Mouse (Mus musculus) lung, embryonic 15.5 days (tissue): Measurements from ENCODE around the gene Slc35c1. TPM values are rescaled to one million over a fixed set of nuclear protein-coding genes. Genes with fewer than 3 reads are reported as not detected.

ENCODE experiments used
- ATAC-seq: fragments of 200-750 bp; cut with Nextera tagmentation; 2 replicates; pipeline ENCODE4 v1.8.0; 2017; ENCODE audit warnings: moderate number of reproducible peaks, borderline replicate concordance; ENCODE audit not compliant: low FRiP score, low TSS enrichment; ENCODE audit errors: extremely low read depth
- H3K27ac ChIP-seq: fragments of 300-500 bp; sonication (generic); 2 replicates; pipeline ENCODE4 v1.5.1; 2015; ENCODE audit warnings: moderate library complexity, mild to moderate bottlenecking, inconsistent platforms
- H3K27me3 ChIP-seq: fragments of 300-500 bp; sonication (generic); 2 replicates; pipeline ENCODE4 v1.6.1; 2015; ENCODE audit warnings: inconsistent platforms
- H3K36me3 ChIP-seq: fragments of 300-500 bp; sonication (generic); 2 replicates; pipeline ENCODE4 v1.6.1; 2015; ENCODE audit warnings: inconsistent platforms
- H3K4me1 ChIP-seq: fragments of 300-500 bp; sonication (generic); 2 replicates; pipeline ENCODE4 v1.6.1; 2015; ENCODE audit warnings: inconsistent platforms
- H3K4me2 ChIP-seq: fragments of 300-500 bp; sonication (generic); 2 replicates; pipeline ENCODE4 v1.6.1; 2015; ENCODE audit warnings: inconsistent platforms, mild to moderate bottlenecking, moderate library complexity
- H3K4me3 ChIP-seq: fragments of 300-500 bp; sonication (generic); 2 replicates; pipeline ENCODE4 v1.5.1; 2015; ENCODE audit warnings: mild to moderate bottlenecking, inconsistent platforms
- H3K9ac ChIP-seq: fragments of 300-500 bp; sonication (generic); 2 replicates; pipeline ENCODE4 v1.6.1; 2015; ENCODE audit warnings: inconsistent platforms
- H3K9me3 ChIP-seq: fragments of 300-500 bp; sonication (generic); 2 replicates; pipeline ENCODE4 v1.6.1; 2016; ENCODE audit warnings: inconsistent platforms
- WGBS: fragments of 180-500 bp; shearing (Covaris S2); methylation state at CpG from one replicate; pipeline ENCODE4 v1.1.7; 2015; 5-methylcytosine and 5-hydroxymethylcytosine counted together
- polyA plus RNA-seq: library from polyadenylated mRNA; unstranded; fragments of >200 nt; fragmentation: Nextera tagmentation; extraction: Ambion mirVana; gene quantifications from 2 replicates; pipeline ENCODE4 v1.2.1, GENCODE M21; 2015

The Slc35c1 gene
- polyA plus RNA-seq, 1 experiment from 2014 or later, result 16.7 TPM

GRCm38 (mm10) chr2:92445890-92446289 lies 14.4 kb downstream of the Slc35c1 start:
- 44% methylated on average over 9 of the region's 9 CpGs for WGBS
- no peak overlapping the region for H3K9ac ChIP-seq
- no peak overlapping the region for H3K4me2 ChIP-seq
- H3K4me3 ChIP-seq, result no peak overlapping the region
- H3K27ac ChIP-seq, result no peak overlapping the region
- peaks cover 5% of the 10 kb centered on the region; the same call in 1 of the 2 replicates for H3K4me1 ChIP-seq
- ATAC-seq, result no peak
- no peaks in the 10 kb centered on the region for H3K27me3 ChIP-seq
- H3K9me3 ChIP-seq, result no peaks in the 10 kb centered on the region
- H3K36me3 ChIP-seq, result no peaks in the 10 kb centered on the region

DNA sequence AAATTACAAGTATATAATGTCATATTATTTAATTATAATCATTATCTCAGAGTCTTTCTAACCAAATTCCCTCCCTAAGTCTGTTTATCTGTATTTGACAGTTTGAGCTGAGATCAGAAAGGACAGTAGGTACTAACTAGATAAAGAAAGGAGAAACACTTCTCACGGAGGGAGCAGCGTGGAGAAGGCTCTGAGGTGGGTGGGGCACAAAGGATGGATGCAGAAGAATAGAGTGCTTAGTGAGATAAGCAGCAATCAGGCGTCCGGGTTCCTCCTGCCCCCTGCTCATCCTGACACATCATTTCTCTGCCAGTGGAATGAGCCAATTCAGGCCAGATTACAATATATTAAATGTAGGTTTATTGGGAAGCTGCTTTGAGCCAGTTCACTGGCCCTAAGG lies 16.0 kb downstream of the Slc35c1 start:
- Histone ChIP-seq H3K36me3 (no peaks in the 10 kb centered on the region), H3K9ac (no peak overlapping the region), H3K4me2 (no peak overlapping the region), H3K4me3 (no peak overlapping the region), H3K4me1 (peaks cover 5% of the 10 kb centered on the region; the same call in 1 of the 2 replicates), H3K9me3 (no peaks in the 10 kb centered on the region), H3K27me3 (no peaks in the 10 kb centered on the region), H3K27ac (no peak overlapping the region)
- 20% methylated on average over 4 of the region's 4 CpGs for WGBS
- no peak for ATAC-seq

GRCm38 (mm10) chr2:92443313-92443712 lies 17.0 kb downstream of the Slc35c1 start:
- H3K4me3 ChIP-seq, result no peak overlapping the region
- H3K36me3 ChIP-seq, result no peaks in the 10 kb centered on the region
- no peaks in the 10 kb centered on the region for H3K9me3 ChIP-seq
- H3K27me3 ChIP-seq, result no peaks in the 10 kb centered on the region
- no peak for ATAC-seq
- H3K4me2 ChIP-seq, result no peak overlapping the region
- H3K4me1 ChIP-seq, result peaks cover 5% of the 10 kb centered on the region; the same call in 1 of the 2 replicates
- H3K27ac ChIP-seq, result no peak overlapping the region
- 68% methylated on average over 4 of the region's 4 CpGs for WGBS
- H3K9ac ChIP-seq, result no peak overlapping the region

GRCm38 (mm10) chr2:92442419-92443001 lies 17.8 kb downstream of the Slc35c1 start:
- Histone ChIP-seq H3K27ac (no peak overlapping the region), H3K4me2 (no peak overlapping the region), H3K4me1 (peaks cover 9% of the 10 kb centered on the region), H3K27me3 (no peaks in the 10 kb centered on the region), H3K9me3 (no peaks in the 10 kb centered on the region), H3K36me3 (no peaks in the 10 kb centered on the region), H3K9ac (no peak overlapping the region), H3K4me3 (no peak overlapping the region)
- no peak for ATAC-seq
- WGBS, result 61% methylated on average over 12 of the region's 12 CpGs

DNA sequence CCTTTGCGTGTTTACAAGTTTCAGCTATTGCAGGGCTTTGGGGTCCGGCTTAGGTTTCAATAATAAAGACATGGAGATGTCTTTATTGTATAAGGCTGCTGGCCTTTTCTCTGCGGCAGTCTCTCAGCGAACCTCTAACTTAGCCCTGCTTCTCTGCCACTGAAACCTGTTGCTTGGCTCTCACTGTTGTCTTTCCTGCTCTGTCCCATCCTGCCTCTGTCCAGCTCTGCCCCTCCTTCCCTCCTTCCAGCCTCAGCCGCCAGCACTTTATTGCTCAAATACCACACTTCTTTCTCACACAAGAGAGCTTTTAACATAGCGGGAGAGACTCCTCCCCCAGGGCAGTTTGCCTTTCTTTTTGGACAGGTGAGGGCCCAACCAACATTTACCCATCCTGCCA lies 19.9 kb downstream of the Slc35c1 start:
- WGBS, result 55% methylated on average over 6 of the region's 6 CpGs
- Histone ChIP-seq H3K4me2 (no peak overlapping the region), H3K4me1 (peaks cover 9% of the 10 kb centered on the region), H3K36me3 (no peaks in the 10 kb centered on the region), H3K9me3 (no peaks in the 10 kb centered on the region), H3K9ac (no peak overlapping the region), H3K4me3 (no peak overlapping the region), H3K27me3 (no peaks in the 10 kb centered on the region), H3K27ac (no peak overlapping the region)
- ATAC-seq, result no peak

- H3K4me2 ChIP-seq, result no peak overlapping the region
- H3K9ac ChIP-seq, result no peak overlapping the region
- H3K4me1 ChIP-seq, result peaks cover 14% of the 10 kb centered on the region
- ATAC-seq, result no peak
- no peaks in the 10 kb centered on the region for H3K27me3 ChIP-seq
- H3K9me3 ChIP-seq, result no peaks in the 10 kb centered on the region
- WGBS, result 48% methylated on average over 3 of the region's 3 CpGs
- no peak overlapping the region for H3K27ac ChIP-seq
- no peak overlapping the region for H3K4me3 ChIP-seq
- no peaks in the 10 kb centered on the region for H3K36me3 ChIP-seq
Observed at GRCm38 (mm10) chr2:92438567-92438966, 21.8 kb downstream of the Slc35c1 start.

DNA sequence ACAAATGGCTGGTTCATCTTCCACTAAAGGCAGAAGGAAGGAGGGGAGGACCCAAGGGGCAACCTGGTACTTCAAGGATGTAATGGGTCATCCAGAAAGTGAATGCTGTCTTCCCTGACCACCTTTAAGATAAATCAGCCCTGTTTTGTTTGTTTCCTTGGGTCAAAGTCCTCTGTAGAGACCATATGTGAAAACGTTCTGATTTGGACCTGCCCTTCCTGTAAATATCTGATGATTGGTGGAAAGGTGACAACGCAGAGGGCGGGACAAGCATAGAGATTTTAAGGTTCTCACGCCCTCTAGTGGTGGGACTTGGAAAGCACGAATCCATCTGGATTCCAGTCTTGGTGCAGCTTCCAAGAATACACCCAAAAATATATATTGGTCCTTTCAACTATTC lies 22.5 kb downstream of the Slc35c1 start:
- H3K27ac ChIP-seq, result no peak overlapping the region
- H3K4me3 ChIP-seq, result no peak overlapping the region
- no peaks in the 10 kb centered on the region for H3K9me3 ChIP-seq
- no peak overlapping the region for H3K9ac ChIP-seq
- 1% methylated on average over 5 of the region's 5 CpGs for WGBS
- H3K27me3 ChIP-seq, result no peaks in the 10 kb centered on the region
- no peak for ATAC-seq
- peaks cover 20% of the 10 kb centered on the region for H3K4me1 ChIP-seq
- H3K36me3 ChIP-seq, result no peaks in the 10 kb centered on the region
- H3K4me2 ChIP-seq, result peak overlapping the region; percentile 39

GRCm38 (mm10) chr2:92437366-92437765 lies 23.0 kb downstream of the Slc35c1 start:
- 64% methylated on average over 4 of the region's 4 CpGs for WGBS
- Histone ChIP-seq H3K27me3 (no peaks in the 10 kb centered on the region), H3K36me3 (no peaks in the 10 kb centered on the region), H3K4me3 (no peak overlapping the region), H3K4me1 (peaks cover 21% of the 10 kb centered on the region), H3K4me2 (no peak overlapping the region), H3K27ac (no peak overlapping the region), H3K9me3 (no peaks in the 10 kb centered on the region), H3K9ac (no peak overlapping the region)
- ATAC-seq, result no peak

- no peak for ATAC-seq
- peak overlapping the region; percentile 84; the same call in 1 of the 2 replicates for H3K4me2 ChIP-seq
- no peaks in the 10 kb centered on the region for H3K36me3 ChIP-seq
- no peaks in the 10 kb centered on the region for H3K9me3 ChIP-seq
- H3K27ac ChIP-seq, result no peak overlapping the region
- H3K4me1 ChIP-seq, result peaks cover 42% of the 10 kb centered on the region
- no peaks in the 10 kb centered on the region for H3K27me3 ChIP-seq
- H3K4me3 ChIP-seq, result no peak overlapping the region
- WGBS, result 54% methylated on average over 6 of the region's 6 CpGs
- H3K9ac ChIP-seq, result no peak overlapping the region
Observed at GRCm38 (mm10) chr2:92435023-92435422, 25.3 kb downstream of the Slc35c1 start.

DNA sequence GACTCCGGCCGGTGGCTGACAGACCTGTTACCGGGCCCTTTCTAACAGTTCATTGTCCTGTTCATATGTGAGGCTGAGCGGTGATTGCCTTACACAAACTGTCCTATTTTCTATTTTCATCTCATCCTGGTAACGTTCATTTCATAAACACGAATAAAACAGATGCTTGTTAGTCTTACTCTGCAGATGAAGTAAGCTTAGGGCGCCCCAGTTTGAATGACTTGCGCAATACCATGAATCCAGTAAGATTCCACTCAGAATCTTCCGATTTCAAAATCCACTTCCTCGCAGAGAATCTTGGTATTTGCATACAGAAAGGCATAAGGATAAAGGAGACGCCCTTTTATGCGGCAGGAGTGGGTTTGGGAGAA lies 26.0 kb downstream of the Slc35c1 start:
- peak overlapping the region; percentile 92 for H3K4me3 ChIP-seq
- no peaks in the 10 kb centered on the region for H3K27me3 ChIP-seq
- no peaks in the 10 kb centered on the region for H3K9me3 ChIP-seq
- H3K4me2 ChIP-seq, result peak overlapping the region; percentile 84
- no peaks in the 10 kb centered on the region for H3K36me3 ChIP-seq
- no peak for ATAC-seq
- H3K27ac ChIP-seq, result peak overlapping the region; percentile 47; the same call in 1 of the 2 replicates
- peak overlapping the region; percentile 27 for H3K9ac ChIP-seq
- peaks cover 49% of the 10 kb centered on the region for H3K4me1 ChIP-seq
- 4% methylated on average over 12 of the region's 12 CpGs for WGBS

- H3K9me3 ChIP-seq, result no peaks in the 10 kb centered on the region
- WGBS, result under 1% methylated on average over 62 of the region's 76 CpGs
Observed at GRCm38 (mm10) chr2:92433578-92434374, 26.6 kb downstream of the Slc35c1 start, which contains the start of gene Cry2. Gene Cry2, minus strand, starts transcription at chr2:92434043.

More at GRCm38 (mm10) chr2:92433578-92434374, 26.6 kb downstream of the Slc35c1 start, which contains the start of gene Cry2:
- Histone ChIP-seq H3K36me3 (no peaks in the 10 kb centered on the region), H3K27me3 (no peaks in the 10 kb centered on the region), H3K9ac (peak within 1 kb of the TSS; percentile 82), H3K4me3 (peak within 1 kb of the TSS; percentile 92), H3K4me2 (peak within 1 kb of the TSS; percentile 84), H3K27ac (peak within 1 kb of the TSS; percentile 66), H3K4me1 (peaks cover 55% of the 10 kb centered on the region)
- peak; percentile 98 for ATAC-seq
